Mouse (Mus musculus) adipose tissue, adult 10 weeks (tissue): ENCODE measurements around the gene Borcs8. TPM values are rescaled to one million over a fixed set of nuclear protein-coding genes. Genes with fewer than 3 reads are reported as not detected.

Source experiments
- polyA plus RNA-seq: library from polyadenylated mRNA; stranded (reverse); fragments of 350-450 nt; fragmentation: Illumina TruSeq; extraction: RNeasy Lipid Tissue Mini Kit (QIAGEN cat#74804); gene quantifications from one replicate; pipeline ENCODE4 v1.2.3, GENCODE M21; 2014; ENCODE audit warnings: low read depth, low replicate concordance

Borcs8 gene
- 57.0 TPM for polyA plus RNA-seq

DNA sequence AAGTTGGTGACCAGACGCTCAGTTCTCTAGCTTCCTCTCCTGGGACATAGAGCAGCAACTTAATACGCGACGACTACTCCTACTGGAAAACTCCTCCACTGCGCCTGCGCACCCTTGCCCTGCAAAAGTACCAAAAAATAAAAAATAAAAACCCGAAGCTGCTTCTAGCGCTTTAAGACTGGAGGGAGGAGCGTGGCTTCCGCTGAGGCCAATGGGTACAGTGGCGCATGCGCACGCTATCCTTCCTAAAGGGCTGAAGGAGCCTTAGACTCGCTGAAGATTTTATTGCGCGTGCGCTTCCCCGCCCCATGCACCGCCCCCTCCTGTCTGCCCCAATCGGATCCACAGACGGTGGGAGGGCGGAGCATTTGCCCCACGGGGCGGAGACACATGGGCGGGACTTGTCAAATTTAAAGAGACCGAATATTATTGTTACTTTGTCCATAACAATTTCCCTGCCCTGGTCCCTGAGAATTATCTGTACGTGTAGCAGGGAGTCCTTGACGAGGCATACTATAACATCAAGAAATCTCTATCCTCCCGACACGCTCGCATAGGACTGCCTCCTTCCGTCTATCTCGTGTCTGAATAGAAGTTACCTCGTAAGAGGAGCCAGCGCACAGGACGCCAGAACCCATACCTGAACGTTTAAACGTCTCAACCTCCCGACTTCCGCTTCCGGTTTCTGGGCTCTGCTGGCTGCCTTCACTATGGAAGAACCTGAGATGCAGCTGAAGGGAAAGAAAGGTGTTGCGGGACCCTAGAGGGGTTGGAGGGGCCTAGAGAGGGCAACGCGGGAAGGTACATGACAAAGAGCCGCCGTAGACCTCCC lies at the start of gene Borcs8, which contains the start of the genes Rfxank and Mef2b:
Borcs8 (plus strand) TSS at position 474 of the 832 bp plus-strand sequence.
Rfxank (minus strand) TSS at position 129 of the 832 bp plus-strand sequence.
Mef2b (plus strand) TSS at position 686 of the 832 bp plus-strand sequence.

DNA sequence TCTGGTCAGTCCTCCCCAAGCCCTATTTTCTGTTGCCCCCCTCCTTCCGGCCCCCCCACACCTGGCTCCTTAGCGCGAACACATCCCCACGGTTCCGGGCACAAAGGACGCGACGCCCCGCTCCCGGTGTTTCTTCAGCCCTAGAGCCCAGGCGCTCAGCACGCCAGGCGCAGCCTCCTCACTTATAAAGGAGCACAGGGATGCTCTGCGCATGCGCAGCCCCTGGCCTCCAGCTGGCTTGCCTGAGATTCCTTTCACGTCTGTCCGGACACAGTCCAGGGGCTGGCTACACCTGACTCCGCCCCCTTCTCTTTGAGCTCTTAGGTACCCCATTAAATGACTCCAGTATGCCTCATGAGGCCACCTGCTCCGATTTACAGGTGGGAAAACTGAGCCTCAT lies 18.6 kb upstream of the Borcs8 start, which contains the start of gene Ncan:
Ncan (minus strand) TSS at position 207 of the 400 bp plus-strand sequence.

DNA sequence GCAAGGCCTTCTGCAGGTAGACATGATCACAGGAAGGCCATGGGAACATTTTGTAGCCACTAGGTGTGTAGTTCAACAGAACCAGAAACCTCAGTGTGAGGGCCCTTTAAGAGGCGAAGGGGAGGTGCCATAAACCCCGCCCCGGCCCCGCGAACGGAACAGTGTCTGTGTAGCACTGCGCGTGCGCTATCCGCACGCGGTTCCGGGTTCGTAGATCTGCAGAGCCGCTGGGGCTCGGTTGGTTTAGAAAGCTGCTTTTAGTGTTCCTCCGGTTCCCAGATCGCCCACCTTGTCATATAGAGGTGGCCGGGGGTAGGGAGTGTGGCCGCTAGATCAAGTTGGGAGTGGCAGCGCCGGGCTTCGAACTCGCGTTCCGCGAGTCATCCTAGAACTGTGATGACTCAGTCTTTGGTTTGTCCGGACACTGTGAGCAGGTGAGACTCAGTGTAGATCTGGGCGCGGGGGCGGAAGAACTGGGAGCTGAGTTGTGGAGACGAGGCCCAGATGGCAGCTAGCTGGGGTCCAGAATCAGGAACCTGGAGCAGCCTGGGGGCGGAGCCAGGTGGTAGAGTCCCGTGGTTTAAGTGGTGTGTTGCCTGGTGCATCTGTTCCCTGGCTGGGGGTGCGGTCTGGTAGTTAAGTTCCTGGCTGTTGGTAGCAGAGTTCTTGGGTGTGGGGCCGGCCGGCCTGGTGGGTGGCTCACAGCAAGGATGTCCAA lies 8.0 kb upstream of the Borcs8 start, which contains the start of gene Nr2c2ap:
Nr2c2ap (plus strand) TSS at position 168 of the 718 bp plus-strand sequence.

DNA sequence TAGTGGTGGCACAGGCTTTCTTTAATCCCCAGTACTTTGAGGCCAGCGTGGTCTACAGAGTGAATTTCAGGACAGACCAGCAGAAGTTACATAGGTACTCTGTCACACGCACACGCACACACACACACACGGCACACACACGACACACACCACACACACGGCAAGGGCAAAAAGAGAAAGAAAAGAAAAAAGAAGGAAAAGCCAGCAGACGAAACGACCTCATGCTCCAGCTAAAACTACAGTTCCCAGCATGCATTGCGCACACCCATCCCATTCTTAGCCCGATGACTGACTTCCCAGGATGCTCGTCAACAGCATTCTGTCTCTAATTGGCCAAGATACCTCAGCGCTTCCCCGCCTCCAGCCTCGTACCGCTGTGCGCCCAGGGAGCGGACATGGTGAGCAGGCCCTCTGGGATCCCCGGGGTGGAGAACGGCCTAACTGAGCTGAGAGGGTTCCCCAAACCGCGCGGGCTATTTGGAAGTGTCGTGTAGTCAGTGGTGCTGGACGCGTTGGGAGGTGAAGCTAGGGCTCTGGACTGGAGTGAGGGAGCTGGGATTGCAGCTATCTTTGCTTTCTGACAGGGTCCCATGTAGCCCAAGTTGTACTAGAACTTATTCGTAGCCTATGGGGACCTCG lies 32.9 kb downstream of the Borcs8 start, which contains the start of gene Tmem161a:
Tmem161a (plus strand) TSS at position 314 of the 639 bp plus-strand sequence.

Other genes with a start within 250 kb of the Borcs8 start
- 9.8 TPM for gene Tssk6, start 237.3 kb upstream of the Borcs8 start, polyA plus RNA-seq
- 118 TPM for gene Ndufa13, start 236.9 kb upstream of the Borcs8 start, polyA plus RNA-seq
- 1.6 TPM for gene Yjefn3, start 236.8 kb upstream of the Borcs8 start, polyA plus RNA-seq
- 41.1 TPM for gene Gatad2a, start 143.1 kb upstream of the Borcs8 start, polyA plus RNA-seq
- gene Mau2, start 96.8 kb upstream of the Borcs8 start, polyA plus RNA-seq = 33.6 TPM
- 23.3 TPM for gene Sugp1, start 96.7 kb upstream of the Borcs8 start, polyA plus RNA-seq
- 0.68 TPM for gene Tm6sf2, start 66.6 kb upstream of the Borcs8 start, polyA plus RNA-seq
- gene Hapln4, start 56.0 kb upstream of the Borcs8 start, polyA plus RNA-seq = 0.10 TPM
- 0.21 TPM for gene Ncan, start 18.6 kb upstream of the Borcs8 start, polyA plus RNA-seq
- 17.3 TPM for gene Nr2c2ap, start 8.2 kb upstream of the Borcs8 start, polyA plus RNA-seq
- 13.1 TPM for gene Rfxank, start 345 bp upstream of the Borcs8 start, polyA plus RNA-seq
- 0.40 TPM for gene Mef2b, start 212 bp downstream of the Borcs8 start, polyA plus RNA-seq
- gene Tmem161a, start 32.9 kb downstream of the Borcs8 start, polyA plus RNA-seq = 44.5 TPM
- gene Slc25a42, start 72.8 kb downstream of the Borcs8 start, polyA plus RNA-seq = 28.3 TPM
- 30.9 TPM for gene Sugp2, start 94.7 kb downstream of the Borcs8 start, polyA plus RNA-seq
- gene Armc6, start 95.0 kb downstream of the Borcs8 start, polyA plus RNA-seq = 7.3 TPM
- 43.4 TPM for gene Homer3, start 143.3 kb downstream of the Borcs8 start, polyA plus RNA-seq
- 40.2 TPM for gene Ddx49, start 163.0 kb downstream of the Borcs8 start, polyA plus RNA-seq
- gene Cope, start 163.0 kb downstream of the Borcs8 start, polyA plus RNA-seq = 186 TPM
- gene Cers1, start 176.3 kb downstream of the Borcs8 start, polyA plus RNA-seq = 0.63 TPM
- 0.31 TPM for gene Gdf1, start 190.3 kb downstream of the Borcs8 start, polyA plus RNA-seq
- gene Upf1, start 213.8 kb downstream of the Borcs8 start, polyA plus RNA-seq = 31.4 TPM
- 6.3 TPM for gene Comp, start 234.1 kb downstream of the Borcs8 start, polyA plus RNA-seq